Mouse (Mus musculus): ENCODE results near the gene Vamp9. TPM values are rescaled to one million over a fixed set of nuclear protein-coding genes. Genes with fewer than 3 reads are reported as not detected.
A peak's percentile ranks its signal among the peaks of the same experiment; 100 is the strongest.

Vamp9 gene
- polyA plus RNA-seq, 1 experiment from 2014 or later = 0.33 TPM

DNA sequence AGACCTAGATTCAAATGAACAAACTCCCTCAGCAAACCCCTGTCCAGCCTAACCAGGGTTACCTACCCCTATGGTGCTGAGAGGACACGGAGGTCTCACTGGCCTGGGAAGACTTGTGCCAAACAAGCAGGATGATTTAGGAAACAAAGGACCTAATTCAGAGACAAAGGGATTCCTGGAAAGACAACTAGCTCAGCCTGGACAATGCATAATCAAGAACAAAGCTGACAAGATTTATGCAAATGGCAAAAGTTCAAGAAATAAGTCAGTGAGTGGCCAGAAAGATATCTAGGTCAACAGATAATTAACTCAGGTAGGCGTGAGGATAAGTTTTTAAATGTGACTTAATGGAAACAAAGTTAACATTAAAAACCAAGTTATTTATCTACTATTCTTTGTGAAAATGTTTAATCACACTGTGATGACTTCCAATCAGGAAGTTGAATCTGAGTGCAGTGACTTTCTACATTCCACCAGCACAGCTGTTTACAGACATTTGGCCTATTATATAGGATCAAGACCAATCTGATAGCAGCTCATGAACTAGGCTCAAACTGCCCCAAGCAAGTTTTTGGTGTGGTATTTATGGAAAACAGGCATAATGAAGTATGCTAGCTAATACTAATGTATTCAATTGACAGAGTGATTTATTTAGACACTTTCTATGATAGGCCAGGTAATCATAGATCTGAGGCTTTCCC is 53.3 kb downstream of the Vamp9 start:
- no peak for DNase-seq (ENCODE audit: low spot score)
- no peak overlapping the region for H3K27ac ChIP-seq (replicated peaks)
- H3K4me3 ChIP-seq = no peak overlapping the region
- WGBS = 86% methylated on average over 2 of the region's 2 CpGs
- H3K4me1 ChIP-seq = peaks cover 9% of the 10 kb centered on the region
- no peaks in the 10 kb centered on the region for H3K9me3 ChIP-seq (replicated peaks)
- H3K27me3 ChIP-seq (ENCODE audit: low read depth, poor library complexity, severe bottlenecking) = no peaks in the 10 kb centered on the region
- H3K36me3 ChIP-seq = peaks cover 77% of the 10 kb centered on the region

DNA sequence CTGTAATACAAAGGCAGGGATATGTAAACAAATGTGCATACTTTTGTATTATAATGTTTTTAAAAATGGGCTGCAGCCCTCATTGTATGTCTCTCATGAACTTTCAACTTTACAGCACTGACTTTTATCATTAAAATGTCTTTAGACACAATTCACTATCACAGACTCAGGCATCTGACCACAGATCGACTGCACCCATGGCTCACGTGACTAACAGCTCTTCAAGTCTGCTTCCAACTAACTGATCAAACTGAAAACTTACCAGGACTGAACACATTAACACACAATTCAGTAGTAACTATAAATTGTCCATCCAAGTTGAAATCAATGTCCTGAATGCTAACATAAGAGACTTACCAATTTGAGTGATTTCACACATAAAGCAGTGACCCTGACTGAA is 53.9 kb downstream of the Vamp9 start:
- no peak overlapping the region for H3K27ac ChIP-seq (replicated peaks)
- H3K36me3 ChIP-seq = peaks cover 82% of the 10 kb centered on the region
- no peak for DNase-seq (ENCODE audit: low spot score)
- H3K4me3 ChIP-seq = no peak overlapping the region
- no peaks in the 10 kb centered on the region for H3K27me3 ChIP-seq (ENCODE audit: low read depth, poor library complexity, severe bottlenecking)
- 98% methylated on average over 2 of the region's 2 CpGs for WGBS
- no peaks in the 10 kb centered on the region for H3K9me3 ChIP-seq (replicated peaks)
- peaks cover 3% of the 10 kb centered on the region; the same call in 1 of the 2 replicates for H3K4me1 ChIP-seq

DNA sequence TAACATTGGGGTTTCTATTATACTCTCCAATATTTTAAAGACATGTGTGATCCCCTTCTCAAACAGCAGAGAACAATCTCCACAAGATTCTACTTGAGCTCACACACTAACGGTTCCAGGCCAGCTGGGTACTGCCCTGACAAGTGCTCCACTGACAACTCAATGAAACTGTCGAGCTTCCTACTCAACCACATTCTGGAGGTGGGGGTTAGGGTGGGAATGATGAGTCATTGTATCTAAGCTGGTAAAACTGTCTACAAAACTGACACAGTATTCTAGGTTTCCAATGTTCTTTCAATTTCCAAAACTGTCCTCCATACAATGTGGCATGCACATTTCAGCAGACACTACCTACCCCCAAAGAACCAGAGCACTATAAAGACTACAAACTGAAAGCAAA is 67.9 kb downstream of the Vamp9 start:
- no peak for DNase-seq (ENCODE audit: low spot score)
- Histone ChIP-seq H3K4me3 (peak overlapping the region; percentile 96), H3K36me3 (peaks cover 72% of the 10 kb centered on the region), H3K4me1 (peaks cover 37% of the 10 kb centered on the region), H3K9me3 (replicated peaks) (no peaks in the 10 kb centered on the region), H3K27me3 (ENCODE audit: low read depth, poor library complexity, severe bottlenecking) (no peaks in the 10 kb centered on the region), H3K27ac (replicated peaks) (no peak overlapping the region)
- WGBS = 41% methylated on average over 2 of the region's 2 CpGs

DNA sequence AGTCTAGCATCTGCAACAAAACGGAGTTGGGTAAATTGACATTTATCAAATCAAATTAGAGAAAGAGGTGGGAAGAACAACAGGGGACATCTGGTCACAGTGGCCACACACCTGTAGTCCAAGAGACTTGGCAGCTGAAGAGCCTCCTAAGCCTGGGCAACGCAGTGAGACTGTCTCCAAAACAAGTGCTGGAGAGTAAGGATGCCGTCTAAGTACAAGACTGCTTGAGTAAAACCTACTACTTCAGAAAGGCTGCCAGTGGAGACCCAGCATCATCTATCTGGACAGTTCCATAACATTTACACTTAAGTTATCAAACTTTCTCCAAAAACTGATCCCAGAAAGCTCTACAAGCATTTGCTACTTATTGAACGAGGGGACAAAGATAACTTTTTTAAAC is 69.0 kb downstream of the Vamp9 start:
- Histone ChIP-seq H3K27ac (replicated peaks) (no peak overlapping the region), H3K9me3 (replicated peaks) (no peaks in the 10 kb centered on the region), H3K36me3 (peaks cover 62% of the 10 kb centered on the region), H3K4me1 (peaks cover 43% of the 10 kb centered on the region), H3K27me3 (ENCODE audit: low read depth, poor library complexity, severe bottlenecking) (no peaks in the 10 kb centered on the region), H3K4me3 (peak overlapping the region; percentile 96)
- WGBS = 85% methylated on average over 4 of the region's 4 CpGs
- no peak for DNase-seq (ENCODE audit: low spot score)

DNA sequence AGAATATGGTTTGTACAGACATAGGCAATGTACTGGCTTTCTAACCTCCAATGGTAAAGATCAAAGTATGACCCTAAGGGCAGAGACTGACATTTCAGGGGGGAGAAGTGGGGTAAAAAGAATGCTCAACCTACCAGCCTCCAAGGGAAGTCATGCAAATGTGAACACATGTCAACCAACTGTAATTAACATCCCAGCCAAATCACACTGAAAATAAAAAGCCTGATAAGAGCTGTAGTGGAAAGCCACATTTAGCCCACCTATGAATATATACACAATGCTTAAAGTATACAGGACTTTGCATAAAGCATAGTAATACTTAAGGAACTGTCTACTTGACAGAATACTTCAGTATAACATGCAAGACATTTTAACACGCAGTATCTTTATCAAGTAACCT is 69.7 kb downstream of the Vamp9 start:
- Histone ChIP-seq H3K4me1 (peaks cover 43% of the 10 kb centered on the region), H3K36me3 (peaks cover 61% of the 10 kb centered on the region), H3K27ac (replicated peaks) (no peak overlapping the region), H3K9me3 (replicated peaks) (no peaks in the 10 kb centered on the region), H3K27me3 (ENCODE audit: low read depth, poor library complexity, severe bottlenecking) (no peaks in the 10 kb centered on the region), H3K4me3 (peak overlapping the region; percentile 96)
- WGBS = 86% methylated on average over 1 of the region's 1 CpGs
- DNase-seq (ENCODE audit: low spot score) = no peak

DNA sequence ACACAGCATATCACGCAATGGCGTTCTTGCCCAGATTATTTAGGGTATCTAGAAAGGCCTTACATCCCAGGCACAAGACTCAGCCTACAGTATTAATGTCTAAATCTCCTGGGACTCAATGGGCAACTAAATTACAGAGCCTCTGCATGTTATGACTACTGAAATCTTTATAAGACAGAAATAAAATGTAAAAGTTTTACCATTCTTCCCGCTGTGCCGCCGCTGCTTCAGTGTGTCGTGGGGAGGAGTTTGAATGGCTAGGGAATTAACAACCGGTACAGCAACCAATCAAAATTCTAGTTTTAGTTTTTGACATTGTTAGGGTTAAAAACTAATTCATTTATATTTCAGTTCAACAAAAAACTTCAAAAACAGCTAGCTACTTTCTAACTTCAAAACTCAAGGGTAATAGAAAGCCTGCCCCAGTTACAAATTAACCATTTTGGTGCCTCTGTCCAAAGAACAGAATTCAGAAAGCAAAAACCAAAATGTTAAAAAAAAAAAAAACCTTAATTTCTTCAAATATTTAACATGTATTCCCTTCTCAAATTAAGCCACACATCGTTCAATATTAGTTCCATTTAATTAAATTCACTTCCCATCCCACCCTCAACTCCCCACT is 70.4 kb downstream of the Vamp9 start:
- H3K27ac ChIP-seq (replicated peaks) = peak overlapping the region; percentile 100; the same call in 1 of the 2 replicates
- peaks cover 56% of the 10 kb centered on the region for H3K36me3 ChIP-seq
- no peak for DNase-seq (ENCODE audit: low spot score)
- no peaks in the 10 kb centered on the region for H3K9me3 ChIP-seq (replicated peaks)
- no peaks in the 10 kb centered on the region for H3K27me3 ChIP-seq (ENCODE audit: low read depth, poor library complexity, severe bottlenecking)
- WGBS = 29% methylated on average over 8 of the region's 8 CpGs
- H3K4me3 ChIP-seq = peak overlapping the region; percentile 96
- H3K4me1 ChIP-seq = peaks cover 43% of the 10 kb centered on the region

DNA sequence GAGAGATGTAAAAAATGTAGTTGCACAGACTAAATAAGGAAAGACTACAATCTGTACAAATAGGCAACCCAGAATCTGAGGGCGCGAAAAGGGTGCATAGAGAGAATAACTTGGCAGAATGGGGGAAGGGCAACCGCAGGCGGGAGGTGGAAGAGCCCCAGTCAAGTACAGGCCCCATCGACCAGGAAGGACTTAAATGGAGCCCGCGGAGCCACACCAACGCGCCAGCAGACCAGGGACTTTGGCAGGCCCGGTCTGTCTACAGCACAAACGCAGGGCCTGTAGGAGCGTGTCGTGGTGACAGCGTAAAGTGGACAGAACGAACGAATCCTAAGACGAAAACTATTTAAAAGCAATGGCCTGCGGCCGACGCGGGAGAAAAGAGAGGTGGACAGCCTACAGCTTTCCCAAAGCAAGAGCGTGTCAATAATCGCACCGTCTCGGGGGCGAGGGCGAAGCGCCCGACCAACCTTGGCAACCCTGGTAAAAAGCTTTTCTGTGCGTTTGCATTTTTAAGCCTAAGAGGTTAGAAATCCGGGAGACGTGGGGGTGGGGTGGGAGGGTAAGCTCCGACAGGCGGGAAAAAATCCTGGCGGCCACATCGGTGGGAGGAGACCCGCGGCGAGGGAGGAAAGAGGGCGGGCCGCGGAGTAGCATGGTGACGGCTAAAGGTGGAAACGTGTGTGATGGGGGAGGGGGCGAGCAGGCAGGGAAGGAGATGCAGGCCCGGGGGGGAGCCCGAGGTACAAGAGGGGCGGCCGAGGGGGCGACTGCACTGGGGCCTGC is 71.7 kb downstream of the Vamp9 start:
- H3K27ac ChIP-seq (replicated peaks) = peak overlapping the region; percentile 100
- peaks cover 43% of the 10 kb centered on the region for H3K4me1 ChIP-seq
- peaks cover 44% of the 10 kb centered on the region for H3K36me3 ChIP-seq
- H3K4me3 ChIP-seq = peak overlapping the region; percentile 96
- H3K9me3 ChIP-seq (replicated peaks) = no peaks in the 10 kb centered on the region
- no peaks in the 10 kb centered on the region for H3K27me3 ChIP-seq (ENCODE audit: low read depth, poor library complexity, severe bottlenecking)
- under 1% methylated on average over 47 of the region's 50 CpGs for WGBS
- DNase-seq (ENCODE audit: low spot score) = peak; percentile 83

DNA sequence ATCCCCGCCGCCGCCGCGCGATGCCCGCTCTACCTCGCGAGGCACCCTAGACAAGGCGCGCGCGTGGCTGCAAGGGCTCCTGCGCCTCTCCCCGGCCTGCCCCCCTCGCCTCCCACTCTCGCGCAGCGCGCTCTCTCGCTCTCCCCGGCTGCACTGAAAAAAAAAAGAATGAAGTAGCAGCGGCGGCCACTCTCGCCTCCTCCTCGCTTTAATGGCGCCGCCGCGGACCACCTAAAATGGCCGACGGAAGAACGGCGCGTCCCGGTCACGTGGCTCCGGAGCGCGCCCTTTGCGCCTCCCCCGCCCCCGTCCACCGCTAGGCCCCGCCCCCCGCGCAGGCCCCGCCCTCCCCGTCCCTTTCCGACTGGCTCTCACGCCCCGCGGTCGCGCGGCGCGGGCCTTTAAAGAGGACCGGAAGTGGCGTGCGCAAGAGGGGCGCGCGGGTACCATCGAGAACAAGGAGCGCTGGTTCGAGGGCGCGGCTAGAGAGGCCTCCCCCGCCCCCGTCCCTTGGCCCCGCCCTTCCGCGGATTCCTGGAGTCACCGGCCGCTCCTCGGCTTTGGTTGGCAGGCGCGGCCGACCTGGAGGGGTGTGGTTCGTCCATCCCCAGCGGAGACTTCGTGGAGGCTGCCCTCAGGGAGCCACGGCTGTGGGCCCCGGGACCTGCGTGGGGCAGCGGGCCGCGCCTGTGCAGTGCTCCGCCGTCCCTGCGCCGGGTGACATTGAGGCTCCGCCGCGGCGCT is 72.8 kb downstream of the Vamp9 start, which contains the start of the genes Hnrnpd and 4930524J08Rik:
Gene Hnrnpd (minus strand): TSS at position 240 of the 744 bp plus-strand sequence.
Gene 4930524J08Rik (plus strand): TSS at position 363 of the 744 bp plus-strand sequence.
- under 1% methylated on average over 80 of the region's 97 CpGs for WGBS
- peak; percentile 98 for DNase-seq (ENCODE audit: low spot score)
- H3K9me3 ChIP-seq (replicated peaks) = no peaks in the 10 kb centered on the region
- peak within 1 kb of the TSS; percentile 96 for H3K4me3 ChIP-seq
- H3K27me3 ChIP-seq (ENCODE audit: low read depth, poor library complexity, severe bottlenecking) = no peaks in the 10 kb centered on the region
- H3K36me3 ChIP-seq = peaks cover 32% of the 10 kb centered on the region
- H3K4me1 ChIP-seq = peaks cover 31% of the 10 kb centered on the region
- H3K27ac ChIP-seq (replicated peaks) = peak within 1 kb of the TSS; percentile 100

DNA sequence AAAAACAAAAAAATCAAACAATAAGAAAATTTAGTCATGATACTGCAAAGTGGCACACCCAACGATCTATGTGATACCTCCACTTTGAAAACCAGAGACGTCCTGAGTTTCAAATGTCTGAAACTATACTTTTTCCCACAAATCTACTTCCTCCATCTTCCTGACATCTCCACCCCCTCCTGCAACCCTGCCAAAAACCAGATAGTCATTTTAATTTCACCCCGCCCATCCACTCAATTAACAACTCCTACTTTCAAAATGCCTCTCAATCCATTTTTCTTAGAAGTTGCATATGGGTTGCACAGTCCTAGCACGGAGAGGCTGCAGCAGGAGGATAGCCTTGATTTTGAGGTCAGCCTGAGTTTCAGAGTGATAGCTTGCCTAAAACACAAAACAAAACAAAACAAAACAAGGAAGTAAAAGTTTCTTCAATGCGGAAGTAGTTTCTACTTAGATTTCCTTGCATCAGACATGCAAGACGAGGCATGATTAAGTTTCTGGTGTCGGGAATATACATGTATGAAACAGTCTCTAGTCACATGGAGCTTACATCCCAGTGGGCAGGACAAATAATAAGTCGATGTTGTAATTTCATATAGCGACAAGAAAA is 77.5 kb downstream of the Vamp9 start:
- Histone ChIP-seq H3K4me1 (peaks cover 6% of the 10 kb centered on the region), H3K36me3 (peaks cover 8% of the 10 kb centered on the region; the same call in 1 of the 2 replicates), H3K27me3 (ENCODE audit: low read depth, poor library complexity, severe bottlenecking) (no peaks in the 10 kb centered on the region), H3K4me3 (no peak overlapping the region), H3K9me3 (replicated peaks) (no peaks in the 10 kb centered on the region), H3K27ac (replicated peaks) (no peak overlapping the region)
- no peak for DNase-seq (ENCODE audit: low spot score)
- WGBS = 91% methylated on average over 9 of the region's 9 CpGs

DNA sequence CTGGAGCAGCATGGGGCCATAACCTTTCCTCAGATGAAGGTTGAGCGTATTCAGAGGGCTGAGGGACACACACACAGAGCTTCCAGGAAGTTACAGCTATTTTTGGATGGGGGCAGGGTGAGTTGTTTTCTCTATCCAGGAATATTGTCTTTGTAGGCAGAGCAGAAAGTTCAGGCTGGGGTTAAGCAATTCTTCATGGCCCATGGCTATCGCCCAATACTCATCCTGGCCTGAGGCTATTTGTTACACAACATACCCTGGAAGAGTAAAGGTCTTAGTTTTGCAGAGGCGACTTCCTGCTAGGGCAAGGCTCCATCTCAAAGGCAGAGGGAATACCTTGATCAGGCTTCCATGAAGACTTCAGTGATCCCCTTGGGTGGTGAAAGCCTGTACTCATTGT is 88.1 kb downstream of the Vamp9 start:
- Histone ChIP-seq H3K9me3 (replicated peaks) (peaks cover 8% of the 10 kb centered on the region), H3K27ac (replicated peaks) (no peak overlapping the region), H3K36me3 (no peaks in the 10 kb centered on the region), H3K27me3 (ENCODE audit: low read depth, poor library complexity, severe bottlenecking) (no peaks in the 10 kb centered on the region), H3K4me1 (no peaks in the 10 kb centered on the region), H3K4me3 (no peak overlapping the region)
- no peak for DNase-seq (ENCODE audit: low spot score)
- WGBS = 83% methylated on average over 3 of the region's 3 CpGs

DNA sequence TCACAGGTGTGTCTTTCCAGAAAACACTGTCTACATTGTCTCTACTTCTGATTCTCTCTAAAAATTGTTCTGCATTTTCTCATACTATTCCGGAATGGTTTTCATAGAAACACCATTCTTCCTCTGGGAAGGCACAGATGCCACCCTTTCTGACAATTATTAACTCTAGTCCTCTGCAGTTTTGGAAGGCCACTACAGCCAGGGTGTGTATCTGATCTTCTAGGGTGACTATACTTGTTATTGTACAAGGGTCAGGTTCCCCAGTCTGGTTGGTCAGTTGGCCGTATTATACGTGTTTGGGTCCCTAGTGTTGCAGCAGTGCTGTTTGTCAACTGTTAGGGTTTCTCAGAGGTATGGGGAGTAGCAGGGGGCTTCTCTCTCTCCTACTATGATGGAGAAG is 88.6 kb downstream of the Vamp9 start:
- Histone ChIP-seq H3K27ac (replicated peaks) (no peak overlapping the region), H3K36me3 (no peaks in the 10 kb centered on the region), H3K27me3 (ENCODE audit: low read depth, poor library complexity, severe bottlenecking) (no peaks in the 10 kb centered on the region), H3K4me1 (no peaks in the 10 kb centered on the region), H3K9me3 (replicated peaks) (peaks cover 8% of the 10 kb centered on the region), H3K4me3 (no peak overlapping the region)
- DNase-seq (ENCODE audit: low spot score) = no peak
- WGBS = 93% methylated on average over 3 of the region's 3 CpGs

DNA sequence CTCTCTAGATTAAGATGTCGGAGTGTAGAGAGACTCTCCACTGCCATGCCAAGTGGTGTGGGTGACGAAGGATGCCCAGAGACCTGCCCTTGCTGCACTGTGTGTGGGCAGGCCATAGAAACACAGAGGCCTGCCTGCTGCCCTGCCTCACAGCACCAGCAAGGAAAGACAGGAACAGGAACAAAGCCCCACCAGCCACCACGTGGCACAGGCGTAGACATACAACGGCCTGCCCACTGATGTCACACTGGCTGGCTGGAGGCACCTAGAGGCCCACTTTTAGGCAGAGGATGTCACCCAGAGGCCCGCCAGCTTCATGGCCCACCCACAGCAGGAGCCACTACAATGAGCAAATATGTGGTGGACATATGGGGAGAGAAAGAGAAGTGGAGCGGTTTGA is 94.0 kb downstream of the Vamp9 start:
- Histone ChIP-seq H3K4me1 (no peaks in the 10 kb centered on the region), H3K4me3 (no peak overlapping the region), H3K9me3 (replicated peaks) (peaks cover 8% of the 10 kb centered on the region), H3K36me3 (no peaks in the 10 kb centered on the region), H3K27ac (replicated peaks) (no peak overlapping the region), H3K27me3 (ENCODE audit: low read depth, poor library complexity, severe bottlenecking) (no peaks in the 10 kb centered on the region)
- DNase-seq (ENCODE audit: low spot score) = no peak
- WGBS = 83% methylated on average over 7 of the region's 7 CpGs

Measured in midbrain, embryonic 10.5 days (tissue).